Mouse (Mus musculus) cerebellum, postnatal 14 days (tissue): ENCODE data around the gene Cobl.

ENCODE experiments used
- DNase-seq, 2 experiments: peaks; one replicate each; pipeline ENCODE4 v3.0.0; 2021; ENCODE audit warnings: mixed read lengths in 2 of 2

Cobl gene

DNA sequence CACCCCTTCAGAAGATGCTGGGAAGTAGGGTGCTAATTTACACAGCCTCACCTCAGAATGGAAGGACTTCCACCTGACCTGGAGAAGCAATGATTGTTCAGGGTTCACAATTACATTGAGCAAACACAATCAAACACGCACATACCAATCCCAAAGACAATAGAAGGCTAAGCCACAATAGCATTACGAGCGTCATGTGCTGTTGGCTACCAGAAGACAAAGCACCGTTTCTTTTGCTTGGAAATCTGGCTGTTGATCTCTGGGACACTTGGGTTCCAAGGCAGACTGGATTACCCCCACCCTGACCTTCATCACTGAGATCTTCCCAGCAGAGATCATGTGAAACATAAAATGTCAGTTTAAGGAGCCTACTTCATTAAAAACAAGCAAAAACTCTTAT lies 21.1 kb downstream of the Cobl start:
- DNase-seq: no peak

DNA sequence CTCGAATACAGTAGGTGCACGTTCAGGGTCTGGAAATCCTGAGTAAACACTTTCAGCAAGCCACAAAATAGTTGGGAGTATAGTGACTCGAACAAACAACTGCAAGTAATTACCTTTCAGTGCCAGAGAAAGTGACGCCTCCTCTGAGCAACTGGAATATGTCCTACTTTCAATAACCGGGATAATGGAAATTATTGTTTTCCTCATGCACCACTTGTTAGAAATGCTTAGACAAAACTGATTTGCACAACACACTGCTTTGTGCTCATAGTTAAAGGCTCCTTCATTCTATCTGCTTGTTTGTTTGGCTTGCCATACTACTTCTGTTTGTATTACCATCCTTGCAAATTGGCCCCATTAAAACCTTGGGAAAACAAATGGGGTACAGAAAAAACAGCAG lies 21.6 kb downstream of the Cobl start:
- no peak for DNase-seq

DNA sequence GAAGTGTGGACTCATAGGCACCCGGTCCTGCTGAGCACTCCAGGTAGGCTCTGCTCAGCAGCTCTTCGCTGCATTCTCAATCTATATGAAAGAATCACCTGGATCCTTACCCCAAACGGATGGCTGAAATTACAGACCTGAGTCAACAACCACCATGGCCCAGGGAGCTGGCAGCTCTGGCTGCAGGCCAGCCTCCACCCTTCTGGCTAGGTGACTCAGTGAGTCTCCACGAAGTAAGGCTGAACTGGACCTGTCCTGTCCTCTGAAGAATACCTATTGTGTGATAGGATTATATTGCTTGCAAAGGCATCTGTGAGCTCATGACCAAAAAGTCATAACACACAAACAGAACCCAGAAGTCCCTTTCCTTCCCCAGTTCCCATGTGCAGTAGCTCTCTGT lies 22.5 kb downstream of the Cobl start:
- no peak for DNase-seq

DNA sequence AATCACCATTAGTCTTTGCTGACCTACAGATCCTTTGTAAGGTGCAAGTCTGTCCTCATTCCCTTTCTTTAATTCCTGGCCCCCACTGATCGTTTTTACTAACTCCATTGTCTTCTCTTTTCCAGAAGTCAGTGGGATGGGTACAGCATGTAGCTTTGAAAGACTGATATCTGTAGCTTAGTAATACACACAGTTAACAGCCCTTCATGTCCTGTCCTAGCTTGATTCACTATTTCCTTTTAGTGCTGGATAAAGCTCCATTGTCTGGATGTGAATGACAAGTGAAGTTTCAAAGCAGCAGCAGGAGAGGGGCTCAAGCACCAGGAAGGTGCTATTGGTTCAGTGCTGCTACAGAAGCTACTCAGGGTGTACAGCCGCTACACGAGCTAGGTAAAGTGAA lies 28.9 kb downstream of the Cobl start:
- no peak for DNase-seq

DNA sequence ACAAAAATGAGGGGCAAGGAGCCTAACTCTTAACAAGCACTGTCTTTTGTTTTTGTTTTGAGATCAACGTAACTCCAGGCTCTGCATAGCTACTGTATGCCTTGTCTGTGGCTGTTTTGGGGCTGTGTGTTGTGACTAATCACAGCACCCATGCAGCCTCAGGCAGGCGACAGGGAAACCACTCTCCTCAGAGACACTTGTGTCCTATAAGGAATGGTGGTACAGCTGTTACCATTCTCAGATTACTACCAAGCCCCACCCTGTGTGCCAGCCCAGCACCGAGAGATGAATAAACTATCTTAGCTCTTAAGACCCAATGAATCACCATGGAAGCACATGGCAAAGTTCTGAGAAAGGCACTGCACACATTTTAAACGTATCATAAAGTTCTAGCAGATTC lies 29.7 kb downstream of the Cobl start:
- DNase-seq: no peak

DNA sequence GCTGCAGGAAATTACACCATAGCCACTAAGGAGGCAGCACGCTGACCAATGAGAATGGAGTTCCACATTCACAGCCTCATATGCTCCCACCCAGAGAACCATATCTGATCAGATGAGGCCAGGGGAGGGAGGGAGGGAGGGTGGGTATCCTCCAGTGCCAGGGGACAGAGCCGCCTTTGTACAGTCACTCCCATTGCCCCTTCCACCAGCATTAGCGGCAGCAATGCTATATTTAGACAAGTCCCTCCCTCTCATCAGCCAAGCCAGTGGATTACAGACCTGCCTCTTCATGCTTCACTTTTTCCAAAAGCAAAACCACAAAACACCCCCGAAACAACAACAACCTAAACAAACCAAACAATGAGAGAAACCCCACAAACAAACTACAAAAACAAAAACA lies 30.2 kb downstream of the Cobl start:
- DNase-seq: no peak

DNA sequence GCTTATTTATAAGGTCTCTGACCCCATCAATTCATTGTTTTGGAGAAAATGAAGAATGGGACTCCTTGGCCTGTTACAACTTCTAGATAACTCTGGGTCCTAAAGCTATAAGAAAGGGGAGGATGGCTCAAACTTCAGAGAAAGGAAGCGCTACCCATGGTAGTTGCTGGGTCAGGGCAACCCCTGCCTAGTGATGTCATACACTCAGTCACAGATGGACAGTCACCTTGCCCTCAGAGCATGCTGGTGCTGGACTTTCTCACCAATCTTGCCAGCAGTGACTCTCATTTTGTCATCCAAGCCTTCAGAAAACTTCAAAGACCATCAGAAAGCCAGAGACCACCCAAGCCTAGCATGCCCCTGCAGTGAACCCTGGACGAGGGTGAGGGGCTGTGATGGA lies 32.8 kb downstream of the Cobl start:
- no peak for DNase-seq

DNA sequence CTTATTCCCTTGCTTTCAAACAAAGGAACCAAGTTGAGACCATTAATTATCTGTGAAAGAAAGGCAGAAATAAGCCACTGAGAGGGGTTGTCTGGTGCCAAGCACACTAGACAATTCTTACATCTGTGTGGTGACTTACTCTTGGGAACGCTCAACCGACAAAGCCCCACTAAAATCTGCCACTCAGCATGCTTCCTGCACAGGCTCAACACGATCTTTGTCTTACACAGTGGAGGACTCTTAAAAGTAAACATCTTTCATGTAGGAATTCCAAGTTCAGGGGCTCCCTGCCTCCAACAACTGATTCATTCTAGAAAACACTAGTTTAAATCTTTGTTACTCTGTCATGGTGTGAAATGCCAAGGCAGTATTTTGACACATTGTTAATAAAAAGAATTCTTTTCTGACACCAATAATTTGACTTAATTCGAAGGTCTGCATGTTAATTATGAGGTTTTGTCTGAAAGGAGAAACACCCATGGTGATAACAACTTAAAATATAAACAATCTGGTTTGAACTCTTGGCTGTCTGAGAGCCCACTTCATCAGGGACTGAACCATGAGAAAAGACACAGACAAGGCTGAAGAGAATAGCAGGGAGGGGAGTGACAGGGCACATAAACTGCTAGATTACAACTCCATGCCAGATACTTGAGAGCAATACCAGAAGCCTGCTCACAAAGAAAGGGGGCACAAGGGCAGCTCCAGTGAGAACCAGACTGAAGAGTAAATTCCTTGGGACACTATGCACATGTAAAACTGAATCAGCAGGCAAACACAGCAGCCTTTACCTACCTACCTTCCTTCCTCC lies 34.3 kb downstream of the Cobl start:
- DNase-seq: no peak

DNA sequence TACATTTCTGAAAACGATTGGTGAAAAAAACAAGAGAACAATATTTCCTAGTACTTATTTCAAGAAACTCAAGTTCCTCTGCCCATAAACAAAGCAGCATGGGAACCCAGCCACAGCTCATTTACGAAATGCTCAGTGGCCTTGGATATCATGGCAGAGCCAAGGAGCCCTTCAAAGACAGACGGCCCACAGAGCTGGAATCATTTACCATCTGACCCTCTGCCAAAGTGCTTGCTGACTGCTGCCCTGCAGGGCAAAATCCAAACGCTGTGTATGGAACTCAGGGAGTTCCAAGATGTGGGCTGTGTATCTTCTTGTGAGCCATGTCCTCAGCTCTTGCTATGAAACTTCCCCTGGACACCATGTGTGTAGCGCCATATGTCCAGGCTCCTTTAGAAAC lies 38.0 kb downstream of the Cobl start:
- DNase-seq: peak; percentile 55 to 74

DNA sequence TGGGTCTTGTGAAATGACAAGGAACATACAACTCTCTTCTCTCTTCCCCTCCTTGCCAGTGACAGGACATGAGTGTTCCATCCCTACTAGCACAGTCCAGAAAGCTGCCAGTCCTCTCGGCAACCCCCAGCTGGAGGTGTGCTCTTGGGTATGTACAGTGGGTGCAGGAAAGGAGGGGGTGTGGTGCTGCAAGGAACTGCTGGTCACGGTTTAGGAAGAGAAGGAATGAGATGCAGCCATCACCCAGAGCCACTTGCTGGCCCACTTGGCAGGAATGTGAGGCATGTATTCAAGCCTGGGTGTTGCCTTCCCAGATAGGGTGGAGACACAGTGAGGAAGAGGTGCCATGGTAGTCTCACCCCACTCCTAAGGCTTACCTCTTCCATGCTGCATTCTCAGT lies 40.6 kb downstream of the Cobl start:
- no peak for DNase-seq

DNA sequence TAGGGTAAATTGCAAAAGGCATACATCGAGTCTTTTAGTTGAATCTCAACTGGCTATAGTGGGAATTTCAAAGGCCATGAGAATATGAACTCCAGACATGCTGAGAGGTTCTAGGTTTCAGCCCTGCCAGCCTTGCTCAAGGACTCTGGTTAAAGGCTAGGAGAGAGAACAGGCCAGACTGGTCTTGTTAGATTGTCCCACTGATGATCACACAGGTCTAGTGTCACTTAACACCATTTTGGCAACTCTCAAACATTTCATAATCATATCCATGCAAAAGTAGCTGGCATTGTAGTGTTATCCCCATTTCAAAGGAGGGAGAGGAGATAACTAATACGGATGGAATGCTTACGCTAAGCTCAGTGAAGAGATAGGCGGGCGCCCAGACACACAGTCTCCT lies 43.6 kb downstream of the Cobl start:
- no peak for DNase-seq

DNA sequence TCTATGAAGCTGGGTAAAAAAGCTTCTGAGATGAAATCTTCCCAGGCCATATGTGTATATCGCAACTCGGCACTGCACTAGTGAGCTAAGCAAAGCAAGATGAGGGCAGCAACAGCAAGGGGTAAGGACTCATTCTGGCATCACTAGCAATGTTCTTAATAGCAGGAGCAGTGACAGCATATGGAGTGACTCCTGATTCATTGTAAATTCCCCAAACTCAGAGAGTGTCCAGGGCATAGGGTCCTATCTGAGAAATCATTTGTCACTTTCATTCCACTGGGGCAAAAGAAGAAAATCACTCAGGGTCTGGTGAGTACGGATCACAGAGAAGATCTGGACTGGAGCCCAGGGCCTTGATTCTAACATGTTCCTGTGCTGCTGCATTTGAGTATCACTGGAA lies 44.6 kb downstream of the Cobl start:
- DNase-seq: no peak

DNA sequence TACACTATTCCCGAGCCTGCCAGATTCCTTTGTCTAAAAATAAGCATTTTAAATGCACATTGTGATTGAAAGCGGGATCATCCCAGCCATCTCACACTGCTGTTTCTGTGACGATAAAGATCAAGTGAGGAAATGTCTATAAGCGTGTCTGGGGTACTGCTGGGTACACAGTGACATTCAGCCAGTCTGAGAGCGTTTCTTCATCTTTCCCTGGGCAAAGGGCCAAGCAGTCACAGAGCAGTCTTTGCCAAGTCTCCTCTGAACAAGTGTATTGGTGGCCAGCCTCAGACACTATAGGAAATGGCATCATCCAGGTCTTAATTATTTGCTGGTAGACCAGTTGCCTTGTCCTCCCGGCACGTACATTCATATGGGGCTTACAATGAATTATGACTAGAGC lies 47.9 kb downstream of the Cobl start:
- DNase-seq: peak; percentile 42 to 57

DNA sequence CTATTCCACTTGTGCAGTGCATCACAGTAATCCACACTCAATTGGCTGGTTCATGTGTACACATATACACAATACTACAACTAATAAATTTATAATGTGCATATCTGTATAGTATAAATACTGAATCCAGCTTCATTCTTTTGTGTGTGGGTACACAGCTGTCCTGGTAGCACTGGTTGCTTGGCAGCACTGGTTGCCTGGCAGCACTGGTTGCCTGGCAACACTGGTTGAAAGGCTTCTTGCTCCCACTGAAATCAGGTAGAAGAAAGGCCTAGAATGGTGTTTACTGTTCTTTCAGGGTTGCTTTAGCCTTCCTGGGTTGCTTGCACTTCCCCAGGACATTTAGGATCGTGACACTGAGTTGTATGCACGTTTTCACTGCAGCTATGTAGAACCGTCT lies 49.4 kb downstream of the Cobl start:
- no peak for DNase-seq

DNA sequence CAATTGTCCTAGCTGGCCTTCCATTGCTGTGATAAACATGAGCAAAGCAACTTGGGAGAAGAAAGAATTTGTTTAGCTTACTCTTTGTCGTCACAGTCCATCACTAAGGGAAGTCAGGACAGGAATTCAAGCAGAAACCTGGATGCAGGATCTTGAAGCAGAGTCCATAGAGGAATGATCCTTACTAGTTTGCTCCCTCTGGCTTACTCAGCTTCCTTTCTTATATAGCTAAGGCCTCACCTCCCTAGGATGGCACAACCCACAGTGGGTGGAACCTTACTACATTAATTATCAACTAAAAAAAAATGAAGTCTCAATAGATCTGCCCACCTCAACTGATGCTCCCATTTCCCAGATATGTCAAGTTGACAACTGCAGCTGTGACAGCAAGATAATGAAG lies 52.8 kb downstream of the Cobl start:
- no peak for DNase-seq

DNA sequence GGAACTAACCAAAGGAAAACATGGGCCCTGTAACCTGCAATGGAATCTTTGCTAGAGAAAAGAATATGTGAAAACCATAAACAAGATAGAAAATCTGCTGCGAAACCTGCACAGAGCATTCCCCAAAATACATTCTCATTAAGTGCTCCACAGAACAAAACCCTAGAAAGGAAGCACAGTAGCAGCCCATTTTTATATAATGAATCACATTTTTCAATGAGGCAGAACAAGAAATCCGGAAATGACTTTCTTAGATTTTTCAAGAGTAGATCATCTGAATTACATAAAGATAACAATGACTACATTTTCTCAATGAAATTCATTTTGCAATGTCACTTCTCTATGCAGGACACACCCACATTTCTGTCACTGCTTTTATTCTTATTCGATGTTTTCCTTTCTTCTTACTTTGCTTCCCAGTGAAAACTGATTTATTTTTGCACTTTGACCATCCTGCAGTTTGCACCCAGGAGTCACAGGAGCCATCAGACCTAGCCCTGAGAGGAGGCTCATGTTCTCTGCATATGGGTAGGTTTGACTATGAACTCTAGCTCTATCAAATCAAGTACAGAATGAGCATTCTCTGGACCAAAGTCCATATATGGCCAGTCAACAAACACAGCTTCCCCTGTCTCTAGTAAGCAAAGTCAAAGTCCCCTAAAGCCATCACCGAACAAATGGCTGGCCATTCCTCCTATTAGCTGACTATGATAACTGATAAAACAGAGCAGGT lies 53.5 kb downstream of the Cobl start:
- no peak for DNase-seq

DNA sequence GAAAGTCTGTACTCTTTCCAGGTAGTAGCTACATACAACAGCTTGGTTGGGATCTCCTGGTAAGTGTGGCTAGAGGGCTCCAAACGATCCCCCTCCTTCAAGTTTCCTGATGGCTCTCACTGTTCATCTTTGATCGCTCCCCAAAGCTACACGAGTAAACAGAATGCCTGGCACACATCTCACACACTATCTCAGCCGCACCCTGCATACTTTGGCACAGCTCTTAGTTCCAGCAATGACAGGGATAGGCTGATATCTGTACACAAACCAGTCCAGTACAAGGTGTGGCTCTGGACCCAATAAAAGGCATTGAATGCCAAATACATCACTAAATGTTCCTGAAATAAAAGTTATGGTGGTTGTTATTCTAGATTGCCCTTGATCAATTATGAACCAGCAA lies 55.3 kb downstream of the Cobl start:
- no peak for DNase-seq

DNA sequence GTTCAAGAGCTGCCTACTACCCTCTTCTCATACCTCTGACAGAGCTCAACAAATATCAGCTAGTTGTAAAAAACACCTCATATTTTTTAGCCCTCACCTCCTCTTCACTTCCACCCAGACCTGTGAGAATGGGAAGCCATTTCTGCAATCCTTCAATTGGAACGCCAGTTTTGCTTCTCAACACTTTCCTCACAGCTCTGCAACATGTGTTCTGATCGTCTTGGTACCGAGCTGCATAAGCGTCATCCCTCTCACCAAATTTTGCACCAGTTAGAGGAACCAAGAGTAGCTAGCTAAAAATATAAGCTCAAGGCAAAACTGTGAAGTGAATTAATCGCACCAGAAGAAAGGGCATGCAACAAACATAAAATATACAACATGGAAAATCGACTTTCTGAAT lies 56.9 kb downstream of the Cobl start:
- DNase-seq: no peak

DNA sequence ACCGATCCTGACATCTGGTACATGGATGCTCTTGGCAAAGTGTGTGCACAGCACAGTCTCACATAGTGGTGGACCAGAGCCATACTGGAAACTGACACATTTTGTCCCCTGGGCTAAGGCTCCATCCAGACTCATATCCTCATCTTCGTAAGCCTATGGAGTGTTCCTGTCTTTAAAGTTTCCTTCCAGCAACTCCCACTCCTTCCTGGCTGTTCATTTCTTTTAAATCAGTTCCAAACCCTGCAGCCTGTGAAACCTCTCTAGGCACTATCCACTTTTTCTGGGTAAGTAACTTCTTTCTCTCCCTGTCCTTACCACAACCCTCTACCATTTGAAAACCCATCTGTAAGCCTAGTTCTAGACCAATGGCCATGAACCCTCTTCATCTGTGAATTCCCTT lies 64.9 kb downstream of the Cobl start:
- no peak for DNase-seq

DNA sequence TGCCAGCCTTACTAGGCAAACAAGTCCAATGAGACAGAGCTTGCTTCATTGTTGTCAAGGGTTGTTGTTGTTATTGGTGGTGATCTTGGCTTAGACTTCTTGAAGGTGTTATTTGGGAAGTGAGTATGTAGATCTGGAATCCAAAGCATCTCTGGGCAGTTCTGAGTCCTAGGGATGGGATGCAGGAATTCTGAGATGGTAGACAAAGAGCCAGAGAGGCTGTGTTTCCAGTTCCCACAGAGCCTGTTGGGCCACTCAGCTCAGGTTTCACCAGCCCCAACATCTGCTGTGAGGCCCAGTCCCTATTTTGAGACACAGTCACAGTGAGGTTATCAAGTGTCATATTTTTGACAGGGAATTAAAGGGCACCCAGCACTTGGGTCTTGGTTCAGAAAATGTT lies 68.6 kb downstream of the Cobl start:
- no peak for DNase-seq

DNA sequence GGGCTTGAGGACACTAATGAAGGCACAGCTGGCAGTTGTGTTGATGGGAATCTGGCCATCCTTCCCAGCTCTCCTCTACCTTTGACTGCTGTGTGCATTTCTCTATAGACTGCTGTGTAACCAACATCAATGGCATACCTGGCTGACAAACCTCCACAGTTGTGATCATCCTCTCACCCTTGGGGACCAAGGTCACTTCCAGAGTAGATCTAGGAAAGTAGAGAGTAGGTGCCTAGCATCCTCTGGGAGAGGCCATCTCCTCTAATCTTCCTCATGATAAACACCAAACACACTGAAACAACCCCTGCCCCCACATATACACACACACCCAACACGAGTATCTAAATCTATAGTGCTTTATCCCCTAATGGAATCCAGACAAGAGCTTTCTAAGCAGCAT lies 70.1 kb downstream of the Cobl start:
- no peak for DNase-seq

DNA sequence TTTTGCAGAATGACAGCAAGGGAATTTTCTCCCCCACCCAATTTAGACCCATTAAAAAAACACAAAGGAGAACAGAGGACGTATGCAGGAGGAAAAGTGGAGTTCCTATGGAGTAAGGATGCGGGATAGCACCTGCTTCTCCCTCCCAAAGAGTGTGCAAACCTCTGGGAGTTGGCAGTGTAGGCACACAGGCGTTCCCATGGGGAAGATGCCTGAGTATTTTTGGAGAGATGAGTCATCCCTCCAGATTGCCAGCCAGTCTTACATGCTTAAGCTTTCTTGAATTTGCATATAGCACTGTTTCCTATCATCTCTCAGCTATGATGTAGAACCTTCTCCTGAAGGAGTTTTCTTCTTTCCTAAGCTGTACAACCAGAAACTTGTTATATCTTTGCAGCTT lies 70.6 kb downstream of the Cobl start:
- no peak for DNase-seq

DNA sequence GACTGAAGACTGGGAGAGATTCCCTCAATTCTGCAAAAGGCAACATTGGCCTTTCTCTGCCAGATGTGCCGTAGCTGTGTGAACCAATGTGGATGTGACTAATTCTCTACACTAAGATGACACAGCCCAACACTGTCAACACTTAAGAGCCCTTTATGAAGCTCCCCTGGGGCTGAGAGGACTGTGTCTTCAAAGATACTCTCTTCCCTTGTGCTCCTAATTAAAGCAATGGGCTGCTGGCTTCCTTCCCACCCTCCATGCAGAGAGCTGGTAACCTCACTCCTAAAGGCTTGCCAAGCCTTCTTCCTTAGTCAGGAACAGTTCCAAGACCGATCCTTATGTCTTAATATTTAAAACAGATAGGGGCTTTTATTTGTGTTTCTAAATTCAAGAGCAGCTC lies 79.9 kb downstream of the Cobl start:
- peak; percentile 89 to 90 for DNase-seq

DNA sequence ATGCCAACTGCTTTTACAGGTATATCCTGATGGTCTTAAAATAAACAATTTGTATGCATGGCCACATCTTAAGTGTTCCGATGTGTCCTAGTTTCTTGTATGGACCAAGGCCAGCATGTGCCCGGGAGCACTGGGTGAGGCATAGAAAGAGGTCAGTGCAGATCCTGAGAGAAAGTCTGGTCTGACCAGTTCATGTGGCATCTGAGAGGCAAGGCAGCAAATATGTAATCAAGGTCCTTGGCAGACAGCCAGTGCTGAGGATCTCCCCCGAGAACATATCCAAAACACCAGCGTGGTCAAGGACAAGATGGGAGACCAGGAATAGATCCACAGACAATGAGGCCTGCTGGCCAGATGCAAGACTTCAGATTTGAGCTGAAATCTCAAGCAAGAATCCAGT lies 81.8 kb downstream of the Cobl start:
- peak in 1 of 2 experiments; percentile 19 for DNase-seq

DNA sequence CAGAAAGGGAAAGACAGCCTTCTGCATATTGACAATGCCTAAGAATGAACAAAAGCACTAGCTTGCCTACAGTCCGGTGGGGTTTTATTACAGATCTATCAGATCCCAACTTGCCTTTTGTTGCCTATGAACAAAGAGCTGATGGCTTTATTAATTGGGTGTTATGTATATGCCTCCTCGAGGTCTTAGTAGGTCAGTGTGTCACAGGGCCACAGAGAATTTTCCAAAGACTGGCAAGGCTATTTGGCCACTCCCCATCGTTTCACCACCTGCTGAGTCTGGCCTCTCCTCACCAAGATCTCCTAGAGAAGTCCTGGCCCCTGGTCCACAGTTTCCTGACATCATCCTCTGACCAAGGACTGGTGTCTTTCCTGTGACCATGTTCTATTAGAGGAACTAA lies 83.7 kb downstream of the Cobl start:
- peak in 1 of 2 experiments; percentile 15 for DNase-seq
